Mouse (Mus musculus) adrenal gland, postnatal 25 days (tissue): ENCODE data around the gene Marc1. TPM values are rescaled to one million over a fixed set of nuclear protein-coding genes. Genes with fewer than 3 reads are reported as not detected.

Source experiments
- DNase-seq: peaks from one replicate; pipeline ENCODE4 v3.0.0; 2021; ENCODE audit warnings: mixed read lengths
- total RNA-seq: library from RNA; stranded (reverse); gene quantifications from 2 replicates; pipeline ENCODE4 v1.2.3, GENCODE M21; 2021

Marc1 gene
- total RNA-seq, 1 experiment from 2014 or later, result 1.4 TPM

- DNase-seq, result peak; percentile 28
Observed at GRCm38 (mm10) chr1:184822678-184823077, 11.6 kb upstream of the Marc1 start.

- DNase-seq, result no peak
Observed at GRCm38 (mm10) chr1:184817768-184818167, 6.7 kb upstream of the Marc1 start.

GRCm38 (mm10) chr1:184811716-184812250 is 670 bp upstream of the Marc1 start:
- no peak for DNase-seq

GRCm38 (mm10) chr1:184809578-184810001 is 1.5 kb downstream of the Marc1 start:
- DNase-seq, result no peak

GRCm38 (mm10) chr1:184808418-184809012 is 2.6 kb downstream of the Marc1 start:
- DNase-seq, result no peak

- no peak for DNase-seq
Observed at GRCm38 (mm10) chr1:184807627-184808417, 3.3 kb downstream of the Marc1 start.

GRCm38 (mm10) chr1:184807123-184807522 is 4.0 kb downstream of the Marc1 start:
- no peak for DNase-seq

- DNase-seq, result no peak
Observed at GRCm38 (mm10) chr1:184805749-184806148, 5.4 kb downstream of the Marc1 start.

- peak; percentile 64 for DNase-seq
Observed at GRCm38 (mm10) chr1:184793163-184793876, 17.8 kb downstream of the Marc1 start.

- DNase-seq, result peak; percentile 16
Observed at GRCm38 (mm10) chr1:184791109-184791508, 20.0 kb downstream of the Marc1 start.

- no peak for DNase-seq
Observed at GRCm38 (mm10) chr1:184786376-184787151, 24.5 kb downstream of the Marc1 start.

GRCm38 (mm10) chr1:184783641-184784040 is 27.5 kb downstream of the Marc1 start:
- DNase-seq, result no peak

- peak; percentile 14 for DNase-seq
Observed at GRCm38 (mm10) chr1:184782161-184782513, 29.0 kb downstream of the Marc1 start.

- DNase-seq, result no peak
Observed at GRCm38 (mm10) chr1:184781286-184782160, 29.6 kb downstream of the Marc1 start.

- DNase-seq, result no peak
Observed at GRCm38 (mm10) chr1:184778157-184778556, 33.0 kb downstream of the Marc1 start.

GRCm38 (mm10) chr1:184777061-184777795 is 33.9 kb downstream of the Marc1 start:
- DNase-seq, result no peak

- DNase-seq, result no peak
Observed at GRCm38 (mm10) chr1:184775289-184775688, 35.8 kb downstream of the Marc1 start.

GRCm38 (mm10) chr1:184771891-184772249 is 39.2 kb downstream of the Marc1 start:
- DNase-seq, result no peak

GRCm38 (mm10) chr1:184771202-184771890 is 39.8 kb downstream of the Marc1 start:
- DNase-seq, result peak; percentile 87

GRCm38 (mm10) chr1:184763866-184764265 is 47.2 kb downstream of the Marc1 start:
- DNase-seq, result no peak
